Mouse (Mus musculus): Measurements from ENCODE around the gene Snrnp27.

The Snrnp27 gene

GRCm38 (mm10) chr6:86660161-86660877 is 24.0 kb downstream of the Snrnp27 start:
- no peak for DNase-seq

GRCm38 (mm10) chr6:86658501-86658900 is 25.8 kb downstream of the Snrnp27 start:
- DNase-seq: no peak

DNA sequence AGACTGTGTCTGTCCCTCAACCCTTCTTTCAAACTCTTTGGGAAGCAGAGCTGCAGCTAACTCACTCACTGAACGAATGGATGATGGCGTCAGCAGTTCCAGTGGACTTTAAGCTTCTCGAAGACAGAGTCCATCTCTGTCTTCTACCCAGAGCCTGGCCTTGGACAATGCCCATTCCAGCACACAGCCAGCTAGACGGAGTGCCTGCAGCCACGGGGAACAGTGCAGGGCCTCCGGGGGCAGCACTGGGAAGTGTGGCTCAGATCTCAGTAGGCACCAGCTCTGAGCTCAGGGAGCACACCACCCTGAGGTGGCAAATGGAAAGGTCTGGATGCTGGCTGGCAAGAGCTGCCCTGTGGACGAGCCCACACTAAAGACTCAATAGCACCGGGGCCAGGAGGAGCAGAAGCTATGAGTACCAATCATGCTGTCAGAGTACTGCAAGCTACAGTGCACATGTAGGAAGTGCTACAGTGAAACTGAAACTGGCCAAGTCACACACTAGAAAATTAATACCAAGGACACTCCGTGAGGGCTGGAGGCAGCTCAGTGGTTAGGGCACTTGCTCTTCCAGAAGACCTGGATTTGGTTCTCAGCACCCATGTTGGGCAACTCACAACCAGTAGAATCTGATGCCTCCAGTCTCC is 29.9 kb downstream of the Snrnp27 start:
- no peak for DNase-seq

DNA sequence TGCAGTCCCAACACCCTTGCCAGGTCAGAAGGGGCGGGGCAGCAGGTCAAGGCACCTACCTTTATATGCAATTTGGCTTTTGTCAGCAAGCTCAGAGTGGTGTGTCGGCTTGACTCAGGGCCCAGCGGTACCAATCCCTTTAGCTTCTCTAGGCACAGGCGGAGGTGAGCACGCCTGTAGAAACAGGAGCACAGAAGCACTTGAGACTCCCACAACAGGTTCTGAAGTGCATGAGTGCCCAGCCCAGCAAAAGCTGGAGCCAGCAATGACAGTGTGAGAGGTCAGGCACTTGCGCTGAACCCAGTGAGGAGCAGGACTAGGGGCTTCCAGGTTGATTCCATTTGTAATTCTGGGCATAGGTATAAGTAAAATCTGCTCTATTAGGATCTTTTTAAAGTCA is 31.3 kb downstream of the Snrnp27 start:
- no peak for DNase-seq

GRCm38 (mm10) chr6:86646143-86646542 is 38.2 kb downstream of the Snrnp27 start:
- no peak for DNase-seq

GRCm38 (mm10) chr6:86645551-86645950 is 38.8 kb downstream of the Snrnp27 start:
- DNase-seq: no peak

- no peak for DNase-seq
Observed at GRCm38 (mm10) chr6:86644775-86645400, 39.4 kb downstream of the Snrnp27 start.

DNA sequence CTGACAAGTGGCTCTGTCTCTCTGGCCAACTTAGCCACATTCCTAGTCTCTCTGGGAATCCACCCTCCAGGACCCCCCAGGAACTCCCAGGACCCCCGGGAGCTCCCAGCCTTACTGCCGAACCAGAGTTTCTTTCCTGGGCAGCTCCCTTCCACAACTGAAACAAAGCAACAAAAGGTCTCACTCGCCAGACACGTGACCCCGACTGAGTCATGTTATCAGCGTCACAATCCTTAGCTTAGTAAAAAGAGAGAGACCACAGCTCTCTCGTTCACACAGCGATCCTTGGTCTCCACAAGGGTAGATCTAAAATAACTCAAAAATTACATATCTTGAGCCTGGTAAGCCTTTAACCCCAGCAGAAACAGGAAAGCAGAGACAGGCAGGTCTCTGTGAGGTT is 42.6 kb downstream of the Snrnp27 start:
- no peak for DNase-seq

- DNase-seq: no peak
Observed at GRCm38 (mm10) chr6:86640776-86641175, 43.5 kb downstream of the Snrnp27 start.

DNA sequence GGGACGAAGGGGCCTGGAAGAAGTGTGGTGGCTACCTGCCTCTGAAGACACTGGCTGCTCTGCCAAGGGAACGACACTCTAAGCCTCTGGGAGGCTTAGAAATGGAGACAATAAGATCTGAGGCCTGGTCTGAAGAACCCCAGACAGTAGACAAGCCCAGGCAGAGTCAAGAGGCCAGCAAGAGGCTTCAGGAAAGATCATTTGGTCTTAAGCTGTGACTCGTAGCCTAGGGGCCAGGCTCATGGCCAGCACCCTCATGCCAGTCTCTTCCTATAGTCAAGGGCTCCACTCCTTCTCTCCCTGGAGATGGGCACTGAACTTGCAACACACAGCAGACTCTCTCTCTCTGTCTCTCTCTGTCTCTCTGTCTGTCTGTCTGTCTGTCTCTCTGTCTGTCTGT is 44.2 kb downstream of the Snrnp27 start:
- DNase-seq: no peak

DNA sequence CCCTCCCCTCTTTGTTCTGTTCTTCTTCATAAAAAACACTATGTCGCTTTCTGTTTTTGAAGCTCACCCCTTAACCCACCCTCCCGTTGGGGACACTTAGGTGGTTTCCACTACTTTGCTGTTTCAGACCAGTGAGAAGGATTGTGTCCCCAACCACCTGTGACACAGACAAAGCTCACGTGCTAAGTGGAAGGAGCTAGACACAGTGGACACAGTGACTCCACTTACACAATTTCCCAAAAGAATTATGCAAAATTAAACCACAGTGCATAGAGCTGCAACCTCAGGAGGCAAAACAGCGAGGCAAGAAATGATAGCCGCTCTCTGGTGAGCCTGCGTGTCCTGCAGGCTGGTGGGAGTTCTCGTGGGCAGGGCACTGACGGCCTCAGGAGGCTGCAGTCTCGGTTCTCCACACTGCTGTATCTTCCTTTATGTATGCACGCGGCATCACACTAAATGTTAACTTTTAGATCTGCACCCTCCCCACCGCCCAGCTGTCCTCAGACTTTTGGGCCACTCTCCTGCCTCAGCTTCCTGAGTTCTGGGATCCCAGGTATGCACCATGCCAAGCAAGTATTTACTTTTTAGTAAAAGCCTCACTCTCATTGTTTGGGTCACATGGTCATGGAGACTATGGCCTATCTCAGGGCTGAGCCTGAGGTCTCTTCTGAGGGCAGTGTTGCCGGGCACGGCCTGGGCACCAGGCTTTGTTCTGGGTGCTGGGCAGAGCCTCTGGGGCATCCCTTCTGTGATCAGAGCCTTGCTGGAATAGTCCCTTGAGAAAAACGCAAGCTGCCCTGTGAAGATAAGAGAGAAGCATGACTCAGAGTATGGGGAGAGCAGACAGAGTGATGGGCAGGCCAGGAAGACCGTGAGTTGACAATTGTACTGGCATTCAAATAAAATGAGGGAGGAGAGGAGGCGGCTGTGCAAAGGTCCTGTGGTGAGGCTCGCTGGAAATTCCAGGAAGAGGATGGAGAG is 44.9 kb downstream of the Snrnp27 start:
- DNase-seq: no peak

GRCm38 (mm10) chr6:86638434-86638833 is 45.9 kb downstream of the Snrnp27 start:
- DNase-seq: peak; percentile 22

- no peak for DNase-seq
Observed at GRCm38 (mm10) chr6:86637860-86638259, 46.5 kb downstream of the Snrnp27 start.

DNA sequence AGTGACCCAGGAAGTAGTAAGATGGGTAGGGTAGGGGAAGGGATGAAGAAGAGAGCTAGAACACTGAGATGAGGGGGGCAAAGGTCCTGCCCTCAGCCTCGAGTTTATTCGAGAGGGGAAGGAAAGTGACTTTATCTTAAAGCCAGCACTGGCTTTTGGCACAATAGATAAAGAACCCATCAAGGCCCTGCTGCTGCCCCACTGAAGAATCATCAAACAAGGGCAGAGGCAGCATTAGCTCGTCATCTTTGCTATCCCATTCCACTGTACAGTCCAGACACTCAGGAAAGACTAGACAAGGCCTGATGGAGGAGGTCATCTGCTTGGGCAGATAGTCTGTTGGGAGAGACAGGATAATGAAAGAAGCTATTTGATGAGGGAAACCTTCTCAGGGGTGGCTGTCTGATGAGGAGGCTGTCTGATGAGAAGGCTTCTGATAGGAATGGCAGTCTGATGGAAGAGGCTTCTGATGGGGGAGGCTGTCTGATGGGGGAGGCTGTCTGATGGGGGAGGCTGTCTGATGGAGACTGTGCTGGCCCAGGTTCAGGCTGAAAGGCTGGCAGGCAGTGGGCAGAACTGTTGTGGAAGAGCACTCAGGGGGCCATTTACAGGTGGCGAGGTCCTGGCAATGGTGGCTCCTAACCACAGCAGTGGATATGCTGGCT is 47.0 kb downstream of the Snrnp27 start:
- no peak for DNase-seq

DNA sequence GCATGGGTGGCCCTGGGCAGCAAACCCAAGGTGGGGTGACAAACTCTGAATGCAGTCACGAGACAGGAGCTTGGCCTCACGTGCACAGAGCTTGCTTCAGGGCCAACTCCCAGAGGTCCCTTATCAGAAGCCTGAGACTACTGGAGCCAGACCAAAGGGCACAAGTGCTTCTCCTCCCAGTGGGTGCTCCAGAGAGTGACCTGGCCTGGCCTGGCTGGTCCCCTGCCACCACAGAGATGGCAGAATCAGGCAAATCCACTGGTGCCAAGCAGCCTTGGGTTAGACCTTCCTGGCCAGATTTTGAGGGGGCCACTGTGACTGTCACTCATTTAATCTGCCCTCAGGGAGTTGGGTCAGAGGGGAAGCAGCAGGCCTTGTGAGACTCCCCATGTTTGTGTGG is 47.8 kb downstream of the Snrnp27 start:
- DNase-seq: no peak

DNA sequence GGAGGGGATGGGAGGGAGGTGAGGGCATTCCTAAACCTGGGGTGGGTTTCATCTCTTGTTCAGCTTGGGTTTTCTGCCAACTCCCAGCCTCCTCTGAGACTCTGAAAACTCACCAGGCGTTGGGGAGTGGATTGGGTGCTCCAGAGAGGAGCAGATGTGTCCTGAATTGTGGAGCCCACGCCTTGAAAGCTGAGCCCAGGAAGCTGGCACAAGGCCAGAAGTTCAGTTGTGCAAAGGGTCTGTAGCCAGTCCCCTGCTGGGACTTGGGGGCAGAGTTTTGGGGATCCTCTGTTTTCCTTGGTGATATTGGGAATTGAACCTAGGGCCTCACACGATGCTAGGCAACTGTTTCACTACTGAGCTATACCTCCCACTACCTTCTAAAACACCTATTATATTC is 54.2 kb downstream of the Snrnp27 start:
- DNase-seq: peak; percentile 65

- no peak for DNase-seq
Observed at GRCm38 (mm10) chr6:86627946-86628345, 56.4 kb downstream of the Snrnp27 start, which contains the start of gene Asprv1. Asprv1 (plus strand) TSS chr6:86628164.

All from retina, postnatal 1 day (tissue).